Mouse (Mus musculus) lung, postnatal 4 days (tissue): ENCODE measurements at regions not wholly inside any gene's neighbourhood (a gene's known extent, or its start where the extent isn't known, plus 50 kb on each side); places are given as distances from the start of the nearest gene placed in this dataset.

ENCODE experiments used
- DNase-seq, 2 experiments: peaks; one replicate each; pipeline ENCODE4 v3.0.0; 2021

- no peak for DNase-seq
Measured at GRCm38 (mm10) chr4:9935949-9936348, 938.3 kb upstream of the 2610301B20Rik start.

- no peak for DNase-seq
Measured at GRCm38 (mm10) chr4:9951441-9951840, 922.9 kb upstream of the 2610301B20Rik start.

- DNase-seq = no peak
Measured at GRCm38 (mm10) chr4:9974631-9975030, 899.7 kb upstream of the 2610301B20Rik start.

- no peak for DNase-seq
Measured at GRCm38 (mm10) chr4:9981354-9982040, 892.8 kb upstream of the 2610301B20Rik start.

- DNase-seq = no peak
Measured at GRCm38 (mm10) chr4:9982786-9983525, 891.3 kb upstream of the 2610301B20Rik start.

GRCm38 (mm10) chr4:9993871-9994270, 880.4 kb upstream of the 2610301B20Rik start:
- no peak for DNase-seq

GRCm38 (mm10) chr4:9994466-9994865, 879.8 kb upstream of the 2610301B20Rik start:
- peak; percentile 9 to 35 for DNase-seq

- no peak for DNase-seq
Measured at GRCm38 (mm10) chr4:10030316-10030715, 844.0 kb upstream of the 2610301B20Rik start.

GRCm38 (mm10) chr4:10031764-10032163, 842.5 kb upstream of the 2610301B20Rik start:
- no peak for DNase-seq

GRCm38 (mm10) chr4:10035336-10035735, 839.0 kb upstream of the 2610301B20Rik start:
- no peak for DNase-seq

- DNase-seq = no peak
Measured at GRCm38 (mm10) chr4:10041301-10042093, 832.8 kb upstream of the 2610301B20Rik start.

- no peak for DNase-seq
Measured at GRCm38 (mm10) chr4:10048770-10049169, 825.5 kb upstream of the 2610301B20Rik start.

GRCm38 (mm10) chr4:10049411-10049810, 824.9 kb upstream of the 2610301B20Rik start:
- no peak for DNase-seq

GRCm38 (mm10) chr4:10051296-10052267, 822.7 kb upstream of the 2610301B20Rik start:
- no peak for DNase-seq

- DNase-seq = no peak
Measured at GRCm38 (mm10) chr4:10052869-10053268, 821.4 kb upstream of the 2610301B20Rik start.

GRCm38 (mm10) chr4:10072500-10073106, 801.7 kb upstream of the 2610301B20Rik start:
- DNase-seq = no peak

GRCm38 (mm10) chr4:10079565-10080169, 794.6 kb upstream of the 2610301B20Rik start:
- no peak for DNase-seq

- no peak for DNase-seq
Measured at GRCm38 (mm10) chr4:10114831-10115230, 759.5 kb upstream of the 2610301B20Rik start.

- DNase-seq = no peak
Measured at GRCm38 (mm10) chr4:10117964-10118363, 756.3 kb upstream of the 2610301B20Rik start.

GRCm38 (mm10) chr4:10124252-10124651, 750.0 kb upstream of the 2610301B20Rik start:
- peak in 1 of 2 experiments; percentile 43 for DNase-seq

GRCm38 (mm10) chr4:10141238-10141934, 732.9 kb upstream of the 2610301B20Rik start:
- no peak for DNase-seq
